Mouse (Mus musculus) intestine, postnatal 0 days (tissue): ENCODE results near the gene Cog5. TPM values are rescaled to one million over a fixed set of nuclear protein-coding genes. Genes with fewer than 3 reads are reported as not detected.

Source experiments
- ATAC-seq: fragments of 200-750 bp; cut with Nextera tagmentation; 2 replicates; pipeline ENCODE4 v1.8.0; 2017; ENCODE audit warnings: mild to moderate bottlenecking, moderate TSS enrichment, moderate library complexity
- H3K27ac ChIP-seq: fragments of 300-500 bp; sonication (generic); 2 replicates; pipeline ENCODE4 v1.5.1; 2014; ENCODE audit warnings: mild to moderate bottlenecking, low read depth, low read length, moderate library complexity
- H3K27me3 ChIP-seq: fragments of 300-500 bp; sonication (generic); replicated peaks from 2 replicates; pipeline ENCODE4 v1.6.1; 2014; ENCODE audit warnings: low read length, mixed read lengths; ENCODE audit not compliant: control insufficient read depth, insufficient read depth
- H3K36me3 ChIP-seq: fragments of 300-500 bp; sonication (generic); 2 replicates; pipeline ENCODE4 v1.6.1; 2014; ENCODE audit warnings: mild to moderate bottlenecking, moderate library complexity; ENCODE audit not compliant: control insufficient read depth, insufficient read depth
- H3K4me1 ChIP-seq: fragments of 300-500 bp; sonication (generic); replicated peaks from 2 replicates; pipeline ENCODE4 v1.6.1; 2014; ENCODE audit warnings: antibody characterized with exemption, low read length, mixed read lengths; ENCODE audit not compliant: control insufficient read depth, insufficient read depth
- H3K4me2 ChIP-seq: fragments of 300-500 bp; sonication (generic); replicated peaks from 2 replicates; pipeline ENCODE4 v1.6.1; 2014; ENCODE audit warnings: low read depth, mild to moderate bottlenecking, moderate library complexity
- H3K4me3 ChIP-seq: fragments of 300-500 bp; sonication (generic); 2 replicates; pipeline ENCODE4 v1.5.1; 2014; ENCODE audit warnings: low read depth, low read length
- H3K9ac ChIP-seq: fragments of 300-500 bp; sonication (generic); 2 replicates; pipeline ENCODE4 v1.6.1; 2014; ENCODE audit warnings: mild to moderate bottlenecking, low read depth, low read length
- H3K9me3 ChIP-seq: fragments of 300-500 bp; sonication (generic); 2 replicates; pipeline ENCODE4 v1.6.1; 2016; ENCODE audit warnings: mixed run types; ENCODE audit not compliant: control insufficient read depth
- CTCF ChIP-seq: sonication (generic); IDR thresholded peaks from 2 replicates; pipeline ENCODE4 v1.5.1; 2016; ENCODE audit warnings: low read depth, mild to moderate bottlenecking, control low read depth, antibody characterized with exemption, moderate library complexity
- WGBS: fragments of 180-500 bp; shearing (Covaris S2); extraction: QIAGEN DNeasy Blood & Tissue Kit; methylation state at CpG from one replicate; pipeline ENCODE4 v1.1.7; 2014; 5-methylcytosine and 5-hydroxymethylcytosine counted together
- polyA plus RNA-seq: library from polyadenylated mRNA; unstranded; fragments of >200 nt; fragmentation: Nextera tagmentation; extraction: Ambion mirVana; gene quantifications from 2 replicates; pipeline ENCODE4 v1.2.1, GENCODE M21; 2015

The Cog5 gene
- polyA plus RNA-seq, 1 experiment from 2014 or later: 16.4 TPM

- Histone ChIP-seq H3K36me3 (no peaks in the 10 kb centered on the region), H3K9ac (no peak overlapping the region), H3K4me2 (no peak overlapping the region), H3K27me3 (no peaks in the 10 kb centered on the region), H3K9me3 (no peaks in the 10 kb centered on the region), H3K27ac (no peak overlapping the region), H3K4me3 (no peak overlapping the region), H3K4me1 (no peaks in the 10 kb centered on the region)
- no peak for TF ChIP-seq CTCF
- ATAC-seq: no peak
- 73% methylated on average over 7 of the region's 7 CpGs for WGBS
These were observed 328.6 kb downstream of the Cog5 start for GRCm38 (mm10) chr12:31983238-31983637.

DNA sequence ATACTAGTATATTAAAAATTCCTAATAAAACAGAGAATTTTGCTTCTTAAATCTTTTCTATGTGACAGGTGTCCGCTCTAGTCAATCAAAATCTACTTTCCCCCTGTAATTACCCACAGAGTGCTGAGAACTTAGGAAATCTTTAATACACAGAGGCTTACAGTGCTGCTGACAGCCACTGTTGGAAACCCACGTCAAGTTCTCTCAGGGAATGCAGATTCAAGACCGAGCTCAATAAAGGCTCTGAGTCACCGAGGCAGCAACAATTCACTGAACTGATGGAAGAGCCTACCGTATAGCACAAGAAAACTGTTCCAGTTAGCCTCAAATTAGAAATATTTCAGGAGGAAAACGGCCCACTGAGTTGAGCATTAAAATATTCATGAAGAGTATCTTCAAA is 329.1 kb downstream of the Cog5 start:
- H3K27me3 ChIP-seq: no peaks in the 10 kb centered on the region
- 83% methylated on average over 6 of the region's 6 CpGs for WGBS
- no peak for TF ChIP-seq CTCF
- H3K36me3 ChIP-seq: no peaks in the 10 kb centered on the region
- H3K27ac ChIP-seq: no peak overlapping the region
- no peak overlapping the region for H3K4me3 ChIP-seq
- no peak for ATAC-seq
- no peak overlapping the region for H3K9ac ChIP-seq
- H3K4me1 ChIP-seq: no peaks in the 10 kb centered on the region
- H3K9me3 ChIP-seq: no peaks in the 10 kb centered on the region
- no peak overlapping the region for H3K4me2 ChIP-seq

GRCm38 (mm10) chr12:31984206-31984605 is 329.5 kb downstream of the Cog5 start:
- TF ChIP-seq CTCF: no peak
- Histone ChIP-seq H3K36me3 (no peaks in the 10 kb centered on the region), H3K27me3 (no peaks in the 10 kb centered on the region), H3K9me3 (no peaks in the 10 kb centered on the region), H3K4me2 (no peak overlapping the region), H3K27ac (no peak overlapping the region), H3K9ac (no peak overlapping the region), H3K4me1 (no peaks in the 10 kb centered on the region), H3K4me3 (no peak overlapping the region)
- no peak for ATAC-seq
- WGBS: 69% methylated on average over 2 of the region's 2 CpGs

DNA sequence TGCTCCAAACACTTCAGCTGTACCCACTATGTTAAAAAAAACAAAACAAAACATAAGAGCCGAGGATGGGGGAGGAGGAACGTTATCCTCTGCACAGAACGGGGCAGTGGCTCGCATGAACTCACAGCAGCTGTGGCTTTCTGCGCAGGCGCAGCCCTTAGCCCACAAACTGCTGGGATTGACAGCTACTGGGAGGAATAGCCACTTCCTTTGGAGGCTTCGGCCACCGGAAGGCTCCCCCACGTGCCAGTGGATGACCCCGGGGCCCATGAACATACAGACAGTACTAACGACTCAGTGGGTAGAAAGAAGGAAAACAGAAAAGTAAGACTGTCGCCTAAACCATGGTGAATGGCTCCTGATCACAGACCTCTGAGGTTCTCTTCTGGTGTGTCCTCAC is 330.0 kb downstream of the Cog5 start:
- H3K27me3 ChIP-seq: no peaks in the 10 kb centered on the region
- H3K27ac ChIP-seq: no peak overlapping the region
- WGBS: 68% methylated on average over 12 of the region's 12 CpGs
- no peaks in the 10 kb centered on the region for H3K9me3 ChIP-seq
- TF ChIP-seq CTCF: no peak
- no peak overlapping the region for H3K9ac ChIP-seq
- H3K4me2 ChIP-seq: no peak overlapping the region
- H3K36me3 ChIP-seq: no peaks in the 10 kb centered on the region
- ATAC-seq: no peak
- no peaks in the 10 kb centered on the region for H3K4me1 ChIP-seq
- no peak overlapping the region for H3K4me3 ChIP-seq

GRCm38 (mm10) chr12:31985738-31986137 is 331.1 kb downstream of the Cog5 start:
- H3K9ac ChIP-seq: no peak overlapping the region
- no peak overlapping the region for H3K4me3 ChIP-seq
- no peak for TF ChIP-seq CTCF
- WGBS: 90% methylated on average over 6 of the region's 6 CpGs
- ATAC-seq: no peak
- H3K27ac ChIP-seq: no peak overlapping the region
- no peaks in the 10 kb centered on the region for H3K4me1 ChIP-seq
- H3K4me2 ChIP-seq: no peak overlapping the region
- H3K36me3 ChIP-seq: no peaks in the 10 kb centered on the region
- no peaks in the 10 kb centered on the region for H3K27me3 ChIP-seq
- H3K9me3 ChIP-seq: no peaks in the 10 kb centered on the region

- WGBS: 91% methylated on average over 2 of the region's 2 CpGs
- ATAC-seq: no peak
- H3K9ac ChIP-seq: no peak overlapping the region
- no peak overlapping the region for H3K4me3 ChIP-seq
- H3K36me3 ChIP-seq: no peaks in the 10 kb centered on the region
- no peak for TF ChIP-seq CTCF
- H3K9me3 ChIP-seq: no peaks in the 10 kb centered on the region
- no peaks in the 10 kb centered on the region for H3K27me3 ChIP-seq
- no peaks in the 10 kb centered on the region for H3K4me1 ChIP-seq
- no peak overlapping the region for H3K27ac ChIP-seq
- no peak overlapping the region for H3K4me2 ChIP-seq
These were observed 331.8 kb downstream of the Cog5 start for GRCm38 (mm10) chr12:31986463-31986862.

Other genes starting within 250 kb of the Cog5 start
- gene Cbll1, start 155.3 kb upstream of the Cog5 start, polyA plus RNA-seq: 9.6 TPM in 2 replicates
- gene Slc26a4, start 94.9 kb upstream of the Cog5 start, polyA plus RNA-seq: 0.16 and 0.27 TPM in 2 replicates
- gene Bcap29, start 20.2 kb upstream of the Cog5 start, polyA plus RNA-seq: 29.6 and 30.0 TPM in 2 replicates
- gene Dus4l, start within 50 bp of the Cog5 start, polyA plus RNA-seq: 4.4 and 5.5 TPM in 2 replicates
- 3.2 and 3.5 TPM in 2 replicates for gene Gpr22, start 59.1 kb downstream of the Cog5 start, polyA plus RNA-seq